Mouse (Mus musculus) kidney, postnatal 0 days (tissue): Measurements from ENCODE around the gene Sgsm2. TPM values are rescaled to one million over a fixed set of nuclear protein-coding genes. Genes with fewer than 3 reads are reported as not detected.

Source experiments
- ATAC-seq: fragments of 200-750 bp; cut with Nextera tagmentation; replicated peaks from 2 replicates; pipeline ENCODE4 v1.8.0; 2017; ENCODE audit warnings: low read depth, moderate number of reproducible peaks, moderate TSS enrichment, moderate library complexity; ENCODE audit not compliant: low FRiP score
- DNase-seq: peaks from one replicate; pipeline ENCODE4 v3.0.0-alpha.2; 2016; ENCODE audit warnings: low spot score
- H3K27ac ChIP-seq: fragments of 300-500 bp; sonication (generic); 2 replicates; pipeline ENCODE4 v1.5.1; 2014; ENCODE audit warnings: mild to moderate bottlenecking
- H3K27me3 ChIP-seq: fragments of 300-500 bp; sonication (generic); 2 replicates; pipeline ENCODE4 v1.6.1; 2014; ENCODE audit warnings: low read length, mixed read lengths; ENCODE audit not compliant: insufficient read depth
- H3K36me3 ChIP-seq: fragments of 300-500 bp; sonication (generic); 2 replicates; pipeline ENCODE4 v1.6.1; 2014; ENCODE audit warnings: low read length, mixed read lengths; ENCODE audit not compliant: insufficient read depth
- H3K4me1 ChIP-seq: fragments of 300-500 bp; sonication (generic); replicated peaks from 2 replicates; pipeline ENCODE4 v1.6.1; 2014; ENCODE audit warnings: antibody characterized with exemption, low read length, mixed read lengths; ENCODE audit not compliant: insufficient read depth
- H3K4me2 ChIP-seq: fragments of 300-500 bp; sonication (generic); 2 replicates; pipeline ENCODE4 v1.6.1; 2014; ENCODE audit warnings: mild to moderate bottlenecking, low read length, moderate library complexity, mixed read lengths
- H3K4me3 ChIP-seq: fragments of 300-500 bp; sonication (generic); replicated peaks from 2 replicates; pipeline ENCODE4 v1.5.1; 2014; ENCODE audit warnings: low read depth, low read length
- H3K9ac ChIP-seq: fragments of 300-500 bp; sonication (generic); 2 replicates; pipeline ENCODE4 v1.6.1; 2014; ENCODE audit warnings: low read depth, low read length
- H3K9me3 ChIP-seq: fragments of 300-500 bp; sonication (generic); replicated peaks from 2 replicates; pipeline ENCODE4 v1.6.1; 2016; ENCODE audit warnings: low read length, inconsistent platforms, mixed read lengths
- CTCF ChIP-seq: IDR thresholded peaks from 2 replicates; pipeline ENCODE4 v1.5.1; 2016; ENCODE audit warnings: antibody characterized with exemption, low read depth, mild to moderate bottlenecking, moderate library complexity
- WGBS: fragments of 180-500 bp; shearing (Covaris S2); extraction: QIAGEN DNeasy Blood & Tissue Kit; methylation state at CpG from one replicate; pipeline ENCODE4 v1.1.7; 2014; 5-methylcytosine and 5-hydroxymethylcytosine counted together
- polyA plus RNA-seq: library from polyadenylated mRNA; unstranded; fragments of >200 nt; fragmentation: Nextera tagmentation; extraction: Ambion mirVana; gene quantifications from 2 replicates; pipeline ENCODE4 v1.2.1, GENCODE M21; 2015

The Sgsm2 gene
- polyA plus RNA-seq, 1 experiment from 2014 or later = 4.9 TPM

DNA sequence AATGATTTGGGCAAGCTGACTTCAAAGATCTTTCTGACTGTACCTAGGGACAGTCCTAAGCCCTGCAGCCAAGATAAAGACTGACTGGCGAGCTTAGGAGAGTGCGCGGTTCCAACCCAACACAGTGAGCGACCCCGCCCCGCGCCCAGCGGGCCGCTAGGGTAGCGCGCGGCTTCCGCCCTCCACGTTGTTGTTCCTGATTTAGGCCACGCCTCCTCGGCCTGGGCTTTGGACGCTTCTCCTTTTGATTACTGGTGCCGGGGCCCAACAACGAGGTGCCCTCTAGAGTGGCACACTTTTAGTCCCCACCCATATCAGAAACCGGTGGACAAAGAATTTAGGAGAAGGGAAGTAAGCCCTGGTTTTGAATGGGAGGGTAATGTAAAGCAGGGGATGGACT, 67.0 kb downstream of the Sgsm2 start:
- WGBS = 0% methylated on average over 20 of the region's 20 CpGs
- H3K4me1 ChIP-seq = peaks cover 45% of the 10 kb centered on the region
- 0 out of 2 replicates have a peak, but pooled peaks have one; percentile 29 for TF ChIP-seq CTCF
- DNase-seq (peak; percentile 91), ATAC-seq (peak; percentile 22; the same call in 1 of the 2 replicates)
- peak overlapping the region; percentile 86 for H3K4me3 ChIP-seq
- no peaks in the 10 kb centered on the region for H3K9me3 ChIP-seq
- H3K27ac ChIP-seq = peak overlapping the region; percentile 97
- peak overlapping the region; percentile 78 for H3K4me2 ChIP-seq
- H3K27me3 ChIP-seq = no peaks in the 10 kb centered on the region
- no peaks in the 10 kb centered on the region for H3K36me3 ChIP-seq
- H3K9ac ChIP-seq = peak overlapping the region; percentile 50; the same call in 1 of the 2 replicates

DNA sequence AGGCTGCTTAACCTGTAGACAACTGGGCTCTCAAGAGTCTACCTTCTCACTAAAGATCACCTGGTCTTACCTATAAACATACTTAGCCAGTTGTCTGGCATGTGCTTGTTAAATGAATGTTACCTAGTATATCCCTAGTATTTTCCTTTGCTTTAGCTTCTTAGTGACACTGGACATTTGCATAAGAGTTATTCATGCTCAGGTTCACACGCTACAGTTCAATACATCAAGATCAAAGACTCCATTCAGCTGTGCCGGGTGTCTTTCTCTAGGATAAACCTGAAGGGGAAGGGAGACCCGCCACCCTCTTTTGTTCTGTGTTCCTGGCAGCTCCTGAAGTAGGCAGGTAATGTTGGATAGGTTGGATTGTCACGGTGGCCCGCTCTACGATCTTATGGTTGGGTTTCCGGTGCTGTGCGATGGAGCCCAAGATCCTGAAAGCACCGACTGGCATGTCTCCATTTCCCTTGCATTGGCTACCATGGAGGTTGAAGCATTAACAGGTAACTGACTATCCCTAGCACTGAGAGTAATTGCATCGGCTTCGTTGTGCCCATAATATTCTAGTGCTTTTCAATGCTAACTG, 67.8 kb downstream of the Sgsm2 start:
- Histone ChIP-seq H3K4me1 (peaks cover 38% of the 10 kb centered on the region), H3K4me2 (peak overlapping the region; percentile 78), H3K27me3 (no peaks in the 10 kb centered on the region), H3K9ac (no peak overlapping the region), H3K9me3 (no peaks in the 10 kb centered on the region), H3K4me3 (peak overlapping the region; percentile 86), H3K36me3 (no peaks in the 10 kb centered on the region), H3K27ac (peak overlapping the region; percentile 97; the same call in 1 of the 2 replicates)
- TF ChIP-seq CTCF = no peak
- DNase-seq (no peak), ATAC-seq (no peak)
- 10% methylated on average over 11 of the region's 11 CpGs for WGBS

DNA sequence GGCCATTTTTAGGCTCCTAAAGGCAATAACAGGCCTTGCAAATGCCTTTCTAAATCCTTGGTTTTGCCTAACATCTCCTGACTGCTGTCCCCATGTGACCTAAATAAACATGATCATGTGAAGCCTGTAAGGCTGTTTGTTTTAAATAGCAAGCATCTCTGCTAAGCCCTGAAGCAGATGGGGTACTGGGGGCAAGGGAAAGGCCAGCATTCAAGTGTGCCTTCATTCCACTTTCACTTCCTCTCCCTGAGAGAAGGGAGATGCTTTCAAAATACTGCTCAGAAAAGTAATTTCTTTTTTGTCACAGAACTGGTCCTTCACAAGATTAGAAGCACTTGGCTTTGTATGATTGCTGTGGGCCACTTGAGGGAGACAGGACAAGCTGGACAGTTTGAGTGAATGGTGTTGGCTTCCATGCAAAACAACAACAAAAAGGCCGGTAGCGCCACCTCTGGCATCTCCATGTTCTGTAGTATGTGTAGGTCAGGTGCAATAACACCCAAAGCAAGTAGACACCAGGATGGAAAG, 68.4 kb downstream of the Sgsm2 start:
- Histone ChIP-seq H3K4me2 (no peak overlapping the region), H3K9ac (no peak overlapping the region), H3K27me3 (no peaks in the 10 kb centered on the region), H3K4me1 (peaks cover 32% of the 10 kb centered on the region), H3K27ac (0 out of 2 replicates have a peak overlapping the region, but pooled peaks have one; percentile 13), H3K36me3 (no peaks in the 10 kb centered on the region), H3K4me3 (no peak overlapping the region), H3K9me3 (no peaks in the 10 kb centered on the region)
- ATAC-seq = no peak
- no peak for DNase-seq
- WGBS = 39% methylated on average over 2 of the region's 2 CpGs
- peak; percentile 40 for TF ChIP-seq CTCF

- no peak for TF ChIP-seq CTCF
- Histone ChIP-seq H3K4me2 (no peak overlapping the region), H3K36me3 (no peaks in the 10 kb centered on the region), H3K27me3 (no peaks in the 10 kb centered on the region), H3K9me3 (no peaks in the 10 kb centered on the region), H3K4me3 (no peak overlapping the region), H3K9ac (no peak overlapping the region), H3K4me1 (peaks cover 26% of the 10 kb centered on the region), H3K27ac (0 out of 2 replicates have a peak overlapping the region, but pooled peaks have one; percentile 13)
- ATAC-seq (no peak), DNase-seq (no peak)
- WGBS = 69% methylated on average over 7 of the region's 7 CpGs
Observed at GRCm38 (mm10) chr11:74827791-74828403, 69.0 kb downstream of the Sgsm2 start.

DNA sequence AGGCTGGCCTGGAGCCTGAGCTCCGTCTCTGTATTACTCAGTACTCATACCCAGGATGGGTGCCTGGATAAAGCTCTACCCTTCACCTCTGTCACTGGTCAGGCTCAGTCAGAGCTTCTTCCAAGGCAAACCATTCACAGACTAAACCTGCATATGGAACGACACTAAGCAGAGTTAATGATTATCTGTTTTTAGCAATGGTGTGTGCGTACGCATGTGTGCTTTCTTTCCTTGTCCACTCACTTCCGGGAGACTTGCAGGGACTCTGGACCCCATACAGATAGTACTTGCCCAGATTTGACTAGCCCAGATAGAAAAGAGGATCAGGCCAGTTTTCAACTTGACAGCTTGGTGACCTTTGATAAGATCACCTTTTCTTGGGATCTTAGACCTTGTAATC, 70.2 kb downstream of the Sgsm2 start:
- Histone ChIP-seq H3K4me2 (no peak overlapping the region), H3K27me3 (no peaks in the 10 kb centered on the region), H3K9ac (peak overlapping the region; percentile 1; the same call in 1 of the 2 replicates), H3K9me3 (no peaks in the 10 kb centered on the region), H3K4me3 (no peak overlapping the region), H3K27ac (peak overlapping the region; percentile 19; the same call in 1 of the 2 replicates), H3K36me3 (no peaks in the 10 kb centered on the region), H3K4me1 (peaks cover 26% of the 10 kb centered on the region)
- TF ChIP-seq CTCF = no peak
- no peak for ATAC-seq
- WGBS = 69% methylated on average over 5 of the region's 5 CpGs
- peak; percentile 31 for DNase-seq

GRCm38 (mm10) chr11:74826151-74826550, 70.7 kb downstream of the Sgsm2 start:
- DNase-seq (peak; percentile 59), ATAC-seq (no peak)

More at GRCm38 (mm10) chr11:74826151-74826550, 70.7 kb downstream of the Sgsm2 start:
- H3K27me3 ChIP-seq = no peaks in the 10 kb centered on the region
- peaks cover 26% of the 10 kb centered on the region for H3K4me1 ChIP-seq
- peak overlapping the region; percentile 36; the same call in 1 of the 2 replicates for H3K27ac ChIP-seq
- H3K9me3 ChIP-seq = no peaks in the 10 kb centered on the region
- no peak overlapping the region for H3K4me3 ChIP-seq
- no peaks in the 10 kb centered on the region for H3K36me3 ChIP-seq
- H3K4me2 ChIP-seq = no peak overlapping the region
- TF ChIP-seq CTCF = no peak
- WGBS = 56% methylated on average over 7 of the region's 7 CpGs
- H3K9ac ChIP-seq = no peak overlapping the region
